Mouse (Mus musculus) myocyte (in vitro differentiated cells): Measurements from ENCODE around the gene Zfp354a. TPM values are rescaled to one million over a fixed set of nuclear protein-coding genes. Genes with fewer than 3 reads are reported as not detected.
"Not testable (repeated sequence)": the region's sequence is repeated elsewhere in the genome, so short reads cannot be mapped to it uniquely, and the experiment has no call there.

Source experiments
- H3K27me3 ChIP-seq: one replicate; pipeline ENCODE4 v1.6.1; 2011; ENCODE audit not compliant: control insufficient read depth, insufficient read depth, insufficient read length
- H3K36me3 ChIP-seq: one replicate; pipeline ENCODE4 v1.6.1; 2011; ENCODE audit not compliant: control insufficient read depth, insufficient read depth
- H3K4me2 ChIP-seq: one replicate; pipeline ENCODE4 v1.6.1; 2011; ENCODE audit warnings: low read depth, control low read depth
- H3K4me3 ChIP-seq: one replicate; pipeline ENCODE4 v1.5.1; 2011; ENCODE audit warnings: mild to moderate bottlenecking, control low read depth, moderate library complexity
- H3K79me2 ChIP-seq: one replicate; pipeline ENCODE4 v1.6.1; 2011; ENCODE audit not compliant: control insufficient read depth, insufficient read depth
- H3ac ChIP-seq: one replicate; pipeline ENCODE4 v1.6.1; 2011; ENCODE audit not compliant: control insufficient read depth, insufficient read length
- CEBPB ChIP-seq: IDR thresholded peaks from 2 replicates; pipeline ENCODE4 v1.6.1; 2011; ENCODE audit warnings: mild to moderate bottlenecking, moderate library complexity; ENCODE audit not compliant: poor library complexity, insufficient read depth, severe bottlenecking
- E2F4 ChIP-seq: IDR thresholded peaks from one replicate; pipeline ENCODE4 v1.6.1; 2011; ENCODE audit warnings: mild to moderate bottlenecking, control low read depth, moderate library complexity; ENCODE audit not compliant: insufficient read depth
- MAX ChIP-seq: IDR thresholded peaks from one replicate; pipeline ENCODE4 v1.6.1; 2011; ENCODE audit warnings: low read depth, mild to moderate bottlenecking, control low read depth
- MYOD1 ChIP-seq, 3 experiments: IDR thresholded peaks; one replicate each; pipeline ENCODE4 v1.6.1; 2011; ENCODE audit warnings: control low read depth in 2 of 3, low read depth in 2 of 3, mild to moderate bottlenecking in 2 of 3, moderate library complexity in 1 of 3; ENCODE audit not compliant: insufficient read length in 2 of 3, control insufficient read depth in 1 of 3
- MYOG ChIP-seq, 3 experiments: IDR thresholded peaks; one replicate each; pipeline ENCODE4 v1.6.1; 2011; ENCODE audit warnings: control low read depth in 2 of 3, low read depth in 2 of 3, mild to moderate bottlenecking in 2 of 3; ENCODE audit not compliant: insufficient read length in 2 of 3, control insufficient read depth in 1 of 3, insufficient read depth in 1 of 3
- POLR2A ChIP-seq: IDR thresholded peaks from one replicate; pipeline ENCODE4 v1.6.1; 2011; ENCODE audit warnings: low read depth, mild to moderate bottlenecking, control low read depth, moderate library complexity; ENCODE audit not compliant: insufficient read length
- POLR2AphosphoS2 ChIP-seq: IDR thresholded peaks from one replicate; pipeline ENCODE4 v1.6.1; 2011; ENCODE audit warnings: low read depth, control low read depth; ENCODE audit not compliant: insufficient read length
- REST ChIP-seq: IDR thresholded peaks from one replicate; pipeline ENCODE4 v1.6.1; 2011; ENCODE audit warnings: mild to moderate bottlenecking, control low read depth, moderate library complexity; ENCODE audit not compliant: insufficient read depth, insufficient read length
- SRF ChIP-seq: IDR thresholded peaks from one replicate; pipeline ENCODE4 v1.6.1; 2011; ENCODE audit warnings: low read depth; ENCODE audit not compliant: control insufficient read depth, insufficient read length
- TCF12 ChIP-seq: IDR thresholded peaks from one replicate; pipeline ENCODE4 v1.6.1; 2011; ENCODE audit warnings: mild to moderate bottlenecking, control low read depth; ENCODE audit not compliant: poor library complexity, insufficient read depth, severe bottlenecking
- TCF3 ChIP-seq: IDR thresholded peaks from one replicate; pipeline ENCODE4 v1.6.1; 2011; ENCODE audit warnings: low read depth, control low read depth; ENCODE audit not compliant: insufficient read length
- USF1 ChIP-seq: IDR thresholded peaks from one replicate; pipeline ENCODE4 v1.6.1; 2011; ENCODE audit warnings: low read depth, mild to moderate bottlenecking, control low read depth, moderate library complexity
- polyA plus RNA-seq: library from polyadenylated mRNA; unstranded; fragments of >200 nt; fragmentation: generic; extraction: Trizol; gene quantifications from one replicate; pipeline ENCODE4 v1.2.1, GENCODE M21; 2012; ENCODE audit warnings: missing spikeins

The Zfp354a gene
- polyA plus RNA-seq, 1 experiment = 0.95 TPM

- no peaks in the 10 kb centered on the region for H3K79me2 ChIP-seq
- H3K36me3 ChIP-seq = no peaks in the 10 kb centered on the region
- TF ChIP-seq POLR2AphosphoS2 (no peak), TCF12 (no peak), TCF3 (no peak), POLR2A (no peak), CEBPB (no peak), MAX (no peak), MYOD1 (IDR thresholded peaks at IDR 0.05; ENCODE audit: control insufficient read depth in 1 of 3, insufficient read length in 2 of 3, low read depth in 2 of 3) (no peak), REST (no peak), USF1 (no peak), MYOG (IDR thresholded peaks at IDR 0.05; ENCODE audit: control insufficient read depth in 1 of 3, insufficient read depth in 1 of 3, insufficient read length in 2 of 3, low read depth in 2 of 3) (no peak), SRF (no peak), E2F4 (no peak)
- H3K4me3 ChIP-seq = no peak overlapping the region
- no peak overlapping the region for H3ac ChIP-seq
- H3K4me2 ChIP-seq = no peak overlapping the region
- H3K27me3 ChIP-seq = no peaks in the 10 kb centered on the region
Measured at GRCm38 (mm10) chr11:51030225-51030624, 28.8 kb upstream of the Zfp354a start.

- Histone ChIP-seq H3K27me3 (no peaks in the 10 kb centered on the region), H3K4me3 (no peak overlapping the region), H3ac (no peak overlapping the region), H3K4me2 (no peak overlapping the region), H3K79me2 (no peaks in the 10 kb centered on the region), H3K36me3 (no peaks in the 10 kb centered on the region)
- TF ChIP-seq REST = no peak
- no peak for TF ChIP-seq MYOD1 (IDR thresholded peaks at IDR 0.05; ENCODE audit: control insufficient read depth in 1 of 3, insufficient read length in 2 of 3, low read depth in 2 of 3)
- no peak for TF ChIP-seq USF1
- TF ChIP-seq MAX = no peak
- TF ChIP-seq TCF3 = no peak
- TF ChIP-seq E2F4 = no peak
- TF ChIP-seq MYOG (IDR thresholded peaks at IDR 0.05; ENCODE audit: control insufficient read depth in 1 of 3, insufficient read depth in 1 of 3, insufficient read length in 2 of 3, low read depth in 2 of 3) = no peak
- TF ChIP-seq POLR2AphosphoS2 = no peak
- no peak for TF ChIP-seq CEBPB
- no peak for TF ChIP-seq POLR2A
- no peak for TF ChIP-seq TCF12
- TF ChIP-seq SRF = no peak
Measured at GRCm38 (mm10) chr11:51032851-51033250, 26.2 kb upstream of the Zfp354a start.

- H3ac ChIP-seq, H3K27me3 ChIP-seq, H3K4me2 ChIP-seq, H3K4me3 ChIP-seq, H3K79me2 ChIP-seq, H3K36me3 ChIP-seq: not testable (repeated sequence)
Measured at GRCm38 (mm10) chr11:51034141-51034540, 24.9 kb upstream of the Zfp354a start.

GRCm38 (mm10) chr11:51035951-51036350, 23.1 kb upstream of the Zfp354a start:
- Histone ChIP-seq H3K36me3 (no peaks in the 10 kb centered on the region), H3ac (no peak overlapping the region), H3K27me3 (no peaks in the 10 kb centered on the region), H3K4me3 (no peak overlapping the region), H3K79me2 (no peaks in the 10 kb centered on the region), H3K4me2 (no peak overlapping the region)
- no peak for TF ChIP-seq REST
- no peak for TF ChIP-seq POLR2A
- TF ChIP-seq E2F4 = no peak
- TF ChIP-seq MAX = no peak
- no peak for TF ChIP-seq TCF3
- no peak for TF ChIP-seq SRF
- TF ChIP-seq TCF12 = no peak
- TF ChIP-seq MYOG (IDR thresholded peaks at IDR 0.05; ENCODE audit: control insufficient read depth in 1 of 3, insufficient read depth in 1 of 3, insufficient read length in 2 of 3, low read depth in 2 of 3) = no peak
- no peak for TF ChIP-seq CEBPB

- not testable (repeated sequence) for H3K4me3 ChIP-seq, H3K36me3 ChIP-seq, H3K27me3 ChIP-seq, H3K79me2 ChIP-seq, H3K4me2 ChIP-seq, H3ac ChIP-seq
Measured at GRCm38 (mm10) chr11:51044776-51045175, 14.3 kb upstream of the Zfp354a start.

GRCm38 (mm10) chr11:51047809-51048208, 11.2 kb upstream of the Zfp354a start, which contains the start of gene Olfr1375:
TSS of gene Olfr1375 (plus strand) at chr11:51048109.
- not testable (repeated sequence) for H3K4me2 ChIP-seq, H3K4me3 ChIP-seq, H3K36me3 ChIP-seq, H3ac ChIP-seq, H3K79me2 ChIP-seq, H3K27me3 ChIP-seq
